Mouse (Mus musculus) midbrain, embryonic 13.5 days (tissue): Measurements from ENCODE around the gene Tnfaip8l1. TPM values are rescaled to one million over a fixed set of nuclear protein-coding genes. Genes with fewer than 3 reads are reported as not detected.
A peak's percentile ranks its signal among the peaks of the same experiment; 100 is the strongest.

Experiments
- ATAC-seq: fragments of 200-750 bp; cut with Nextera tagmentation; 2 replicates; pipeline ENCODE4 v1.8.0; 2017; ENCODE audit warnings: mild to moderate bottlenecking, moderate TSS enrichment, moderate library complexity
- H3K27ac ChIP-seq: fragments of 300-500 bp; sonication (generic); 2 replicates; pipeline ENCODE4 v1.5.1; 2015; ENCODE audit warnings: inconsistent platforms, mild to moderate bottlenecking, moderate library complexity
- H3K27me3 ChIP-seq: fragments of 300-500 bp; sonication (generic); 2 replicates; pipeline ENCODE4 v1.6.1; 2015; ENCODE audit warnings: mild to moderate bottlenecking, inconsistent platforms
- H3K36me3 ChIP-seq: fragments of 300-500 bp; sonication (generic); 2 replicates; pipeline ENCODE4 v1.6.1; 2015; ENCODE audit warnings: mild to moderate bottlenecking, inconsistent platforms
- H3K4me1 ChIP-seq: fragments of 300-500 bp; sonication (generic); replicated peaks from 2 replicates; pipeline ENCODE4 v1.6.1; 2015; ENCODE audit warnings: inconsistent platforms
- H3K4me2 ChIP-seq: fragments of 300-500 bp; sonication (generic); replicated peaks from 2 replicates; pipeline ENCODE4 v1.6.1; 2015; ENCODE audit warnings: moderate library complexity, mild to moderate bottlenecking, inconsistent platforms
- H3K4me3 ChIP-seq: fragments of 300-500 bp; sonication (generic); replicated peaks from 2 replicates; pipeline ENCODE4 v1.5.1; 2015; ENCODE audit warnings: mild to moderate bottlenecking, inconsistent platforms
- H3K9ac ChIP-seq: fragments of 300-500 bp; sonication (generic); replicated peaks from 2 replicates; pipeline ENCODE4 v1.6.1; 2015; ENCODE audit warnings: mild to moderate bottlenecking, inconsistent platforms
- H3K9me3 ChIP-seq: fragments of 300-500 bp; sonication (generic); 2 replicates; pipeline ENCODE4 v1.6.1; 2016; ENCODE audit warnings: mild to moderate bottlenecking, inconsistent platforms
- WGBS: fragments of 180-500 bp; shearing (Covaris S2); methylation state at CpG from one replicate; pipeline ENCODE4 v1.1.7; 2015; 5-methylcytosine and 5-hydroxymethylcytosine counted together
- polyA plus RNA-seq: library from polyadenylated mRNA; unstranded; fragments of >200 nt; fragmentation: Nextera tagmentation; extraction: Ambion mirVana; gene quantifications from 2 replicates; pipeline ENCODE4 v1.2.1, GENCODE M21; 2015

The Tnfaip8l1 gene
- polyA plus RNA-seq, 1 experiment from 2014 or later, result 8.7 TPM

- Histone ChIP-seq H3K36me3 (peaks cover 97% of the 10 kb centered on the region), H3K4me3 (no peak overlapping the region), H3K4me2 (no peak overlapping the region), H3K9me3 (peaks cover 4% of the 10 kb centered on the region; the same call in 1 of the 2 replicates), H3K4me1 (no peaks in the 10 kb centered on the region), H3K27ac (no peak overlapping the region), H3K9ac (no peak overlapping the region), H3K27me3 (no peaks in the 10 kb centered on the region)
- 91% methylated on average over 13 of the region's 13 CpGs for WGBS
- ATAC-seq, result no peak
These were observed 32.5 kb downstream of the Tnfaip8l1 start for GRCm38 (mm10) chr17:56194765-56195164.

GRCm38 (mm10) chr17:56196860-56197259 is 34.6 kb downstream of the Tnfaip8l1 start:
- ATAC-seq, result no peak
- H3K4me1 ChIP-seq, result no peaks in the 10 kb centered on the region
- 75% methylated on average over 2 of the region's 2 CpGs for WGBS
- no peaks in the 10 kb centered on the region for H3K27me3 ChIP-seq
- no peak overlapping the region for H3K4me2 ChIP-seq
- peaks cover 4% of the 10 kb centered on the region; the same call in 1 of the 2 replicates for H3K9me3 ChIP-seq
- no peak overlapping the region for H3K4me3 ChIP-seq
- H3K36me3 ChIP-seq, result peaks cover 92% of the 10 kb centered on the region
- H3K9ac ChIP-seq, result no peak overlapping the region
- H3K27ac ChIP-seq, result no peak overlapping the region

- 82% methylated on average over 9 of the region's 9 CpGs for WGBS
- H3K27me3 ChIP-seq, result no peaks in the 10 kb centered on the region
- peaks cover 92% of the 10 kb centered on the region for H3K36me3 ChIP-seq
- ATAC-seq, result no peak
- H3K4me3 ChIP-seq, result no peak overlapping the region
- H3K27ac ChIP-seq, result no peak overlapping the region
- peaks cover 4% of the 10 kb centered on the region; the same call in 1 of the 2 replicates for H3K9me3 ChIP-seq
- H3K4me1 ChIP-seq, result no peaks in the 10 kb centered on the region
- H3K4me2 ChIP-seq, result no peak overlapping the region
- no peak overlapping the region for H3K9ac ChIP-seq
These were observed 38.3 kb downstream of the Tnfaip8l1 start for GRCm38 (mm10) chr17:56200586-56200985.

- Histone ChIP-seq H3K4me2 (no peak overlapping the region), H3K27ac (no peak overlapping the region), H3K36me3 (peaks cover 92% of the 10 kb centered on the region), H3K9me3 (peaks cover 4% of the 10 kb centered on the region; the same call in 1 of the 2 replicates), H3K4me3 (no peak overlapping the region), H3K4me1 (no peaks in the 10 kb centered on the region), H3K27me3 (no peaks in the 10 kb centered on the region), H3K9ac (no peak overlapping the region)
- no peak for ATAC-seq
- WGBS, result 81% methylated on average over 3 of the region's 3 CpGs
These were observed 39.4 kb downstream of the Tnfaip8l1 start for GRCm38 (mm10) chr17:56201642-56202041.

GRCm38 (mm10) chr17:56202476-56202875 is 40.2 kb downstream of the Tnfaip8l1 start:
- Histone ChIP-seq H3K9ac (no peak overlapping the region), H3K4me2 (no peak overlapping the region), H3K4me3 (no peak overlapping the region), H3K9me3 (no peaks in the 10 kb centered on the region), H3K36me3 (peaks cover 92% of the 10 kb centered on the region), H3K4me1 (no peaks in the 10 kb centered on the region), H3K27ac (no peak overlapping the region), H3K27me3 (no peaks in the 10 kb centered on the region)
- ATAC-seq, result no peak
- 94% methylated on average over 8 of the region's 8 CpGs for WGBS

- no peak for ATAC-seq
- Histone ChIP-seq H3K27me3 (no peaks in the 10 kb centered on the region), H3K4me2 (no peak overlapping the region)
These were observed 41.5 kb downstream of the Tnfaip8l1 start for GRCm38 (mm10) chr17:56203729-56204128.

GRCm38 (mm10) chr17:56206276-56206884 is 44.1 kb downstream of the Tnfaip8l1 start:
- H3K4me2 ChIP-seq, result no peak overlapping the region
- no peak overlapping the region for H3K4me3 ChIP-seq
- no peaks in the 10 kb centered on the region for H3K4me1 ChIP-seq
- H3K9me3 ChIP-seq, result no peaks in the 10 kb centered on the region
- no peak overlapping the region for H3K9ac ChIP-seq
- ATAC-seq, result no peak
- no peak overlapping the region for H3K27ac ChIP-seq
- 96% methylated on average over 10 of the region's 10 CpGs for WGBS
- H3K27me3 ChIP-seq, result no peaks in the 10 kb centered on the region
- peaks cover 100% of the 10 kb centered on the region for H3K36me3 ChIP-seq

More at GRCm38 (mm10) chr17:56203729-56204128, 41.5 kb downstream of the Tnfaip8l1 start:
- Histone ChIP-seq H3K36me3 (peaks cover 92% of the 10 kb centered on the region), H3K4me1 (no peaks in the 10 kb centered on the region), H3K27ac (no peak overlapping the region), H3K9ac (no peak overlapping the region), H3K4me3 (no peak overlapping the region), H3K9me3 (no peaks in the 10 kb centered on the region)
- 71% methylated on average over 3 of the region's 3 CpGs for WGBS

- H3K9me3 ChIP-seq, result no peaks in the 10 kb centered on the region
- WGBS, result 90% methylated on average over 6 of the region's 6 CpGs
- H3K27ac ChIP-seq, result no peak overlapping the region
- no peak for ATAC-seq
- no peaks in the 10 kb centered on the region for H3K4me1 ChIP-seq
- H3K4me3 ChIP-seq, result no peak overlapping the region
- peaks cover 100% of the 10 kb centered on the region for H3K36me3 ChIP-seq
- no peak overlapping the region for H3K4me2 ChIP-seq
- H3K27me3 ChIP-seq, result no peaks in the 10 kb centered on the region
- no peak overlapping the region for H3K9ac ChIP-seq
These were observed 44.9 kb downstream of the Tnfaip8l1 start for GRCm38 (mm10) chr17:56206986-56207674.

- Histone ChIP-seq H3K9me3 (no peaks in the 10 kb centered on the region), H3K4me1 (no peaks in the 10 kb centered on the region), H3K9ac (no peak overlapping the region), H3K27ac (no peak overlapping the region), H3K36me3 (peaks cover 95% of the 10 kb centered on the region), H3K27me3 (no peaks in the 10 kb centered on the region), H3K4me3 (no peak overlapping the region), H3K4me2 (no peak overlapping the region)
- ATAC-seq, result no peak
- 96% methylated on average over 9 of the region's 9 CpGs for WGBS
These were observed 45.8 kb downstream of the Tnfaip8l1 start for GRCm38 (mm10) chr17:56207963-56208530.

- Histone ChIP-seq H3K9ac (peak overlapping the region; percentile 19; the same call in 1 of the 2 replicates), H3K27me3 (no peaks in the 10 kb centered on the region)
- 87% methylated on average over 3 of the region's 3 CpGs for WGBS
These were observed 46.5 kb downstream of the Tnfaip8l1 start for GRCm38 (mm10) chr17:56208821-56209220.

GRCm38 (mm10) chr17:56211090-56211489 is 48.8 kb downstream of the Tnfaip8l1 start:
- peaks cover 69% of the 10 kb centered on the region for H3K36me3 ChIP-seq
- no peaks in the 10 kb centered on the region for H3K9me3 ChIP-seq
- no peak overlapping the region for H3K4me2 ChIP-seq
- H3K4me3 ChIP-seq, result no peak overlapping the region
- no peaks in the 10 kb centered on the region for H3K27me3 ChIP-seq
- WGBS, result 84% methylated on average over 2 of the region's 2 CpGs
- H3K9ac ChIP-seq, result no peak overlapping the region
- peaks cover 4% of the 10 kb centered on the region for H3K4me1 ChIP-seq
- H3K27ac ChIP-seq, result no peak overlapping the region
- no peak for ATAC-seq

More at GRCm38 (mm10) chr17:56208821-56209220, 46.5 kb downstream of the Tnfaip8l1 start:
- H3K4me2 ChIP-seq, result no peak overlapping the region
- H3K4me1 ChIP-seq, result no peaks in the 10 kb centered on the region
- H3K4me3 ChIP-seq, result no peak overlapping the region
- no peak overlapping the region for H3K27ac ChIP-seq
- H3K36me3 ChIP-seq, result peaks cover 88% of the 10 kb centered on the region
- H3K9me3 ChIP-seq, result no peaks in the 10 kb centered on the region
- ATAC-seq, result no peak

GRCm38 (mm10) chr17:56212676-56213075 is 50.4 kb downstream of the Tnfaip8l1 start:
- Histone ChIP-seq H3K27me3 (no peaks in the 10 kb centered on the region), H3K9me3 (no peaks in the 10 kb centered on the region), H3K27ac (no peak overlapping the region), H3K4me3 (no peak overlapping the region), H3K9ac (no peak overlapping the region), H3K4me2 (no peak overlapping the region), H3K4me1 (peaks cover 20% of the 10 kb centered on the region), H3K36me3 (peaks cover 53% of the 10 kb centered on the region)
- no peak for ATAC-seq
- 77% methylated on average over 6 of the region's 6 CpGs for WGBS
